Mouse (Mus musculus) MEL (cell line): ENCODE results near the gene Trpm3.

Source experiments
- CHD2 ChIP-seq: IDR thresholded peaks from 2 replicates; pipeline ENCODE4 v1.6.1; 2011; ENCODE audit warnings: low read length, improper control_type of control experiment
- E2F4 ChIP-seq: IDR thresholded peaks from 2 replicates; pipeline ENCODE4 v1.6.1; 2011; ENCODE audit warnings: low read depth, low read length, improper control_type of control experiment, borderline replicate concordance
- EP300 ChIP-seq, 2 experiments: IDR thresholded peaks; 2 replicates each; pipeline ENCODE4 v1.6.1; 2011; ENCODE audit warnings: improper control_type of control experiment in 2 of 2, low read length in 2 of 2, low read depth in 1 of 2, mild to moderate bottlenecking in 1 of 2
- ETS1 ChIP-seq: IDR thresholded peaks from 2 replicates; pipeline ENCODE4 v1.6.1; 2012; ENCODE audit warnings: low read depth, mild to moderate bottlenecking, inconsistent platforms, low read length, improper control_type of control experiment, moderate library complexity
- MAFK ChIP-seq: IDR thresholded peaks from 2 replicates; pipeline ENCODE4 v1.6.1; 2011; ENCODE audit warnings: low read depth, mild to moderate bottlenecking, low read length, improper control_type of control experiment, borderline replicate concordance
- NELFE ChIP-seq: IDR thresholded peaks from 2 replicates; pipeline ENCODE4 v1.6.1; 2011; ENCODE audit warnings: low read depth, low read length, improper control_type of control experiment
- TAL1 ChIP-seq: IDR thresholded peaks from 2 replicates; pipeline ENCODE4 v1.6.1; 2012; ENCODE audit warnings: mild to moderate bottlenecking, inconsistent platforms, low read length, moderate library complexity, mixed read lengths
- ZNF384 ChIP-seq: IDR thresholded peaks from 2 replicates; pipeline ENCODE4 v1.6.1; 2012; ENCODE audit warnings: low read depth, mild to moderate bottlenecking, inconsistent platforms, low read length, improper control_type of control experiment

DNA sequence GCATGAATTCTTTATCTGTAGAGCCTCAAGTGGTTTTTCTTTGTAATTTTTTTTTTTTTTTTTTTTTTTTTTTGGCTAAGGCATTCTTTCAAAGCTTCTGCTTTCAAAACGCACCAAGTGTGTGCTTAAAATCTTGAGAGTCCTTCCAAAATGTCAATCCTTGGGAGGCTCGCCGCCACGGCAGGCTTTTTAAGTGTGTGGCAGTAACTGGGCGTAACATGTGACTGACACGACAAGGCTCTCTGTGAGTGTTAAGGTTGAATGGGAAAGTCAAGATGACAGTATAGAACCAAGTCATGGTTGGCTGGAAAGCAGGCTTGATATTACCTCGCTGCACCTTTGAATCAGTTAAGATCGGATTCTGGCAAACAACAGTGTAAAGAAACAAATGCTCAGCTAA lies 200.1 kb downstream of the Trpm3 start:
- TF ChIP-seq CHD2 (no peak), E2F4 (no peak), TAL1 (no peak), EP300 (IDR thresholded peaks at IDR 0.05; ENCODE audit: low read depth in 1 of 2, low read length in 2 of 2) (no peak), NELFE (no peak), MAFK (no peak), ZNF384 (no peak), ETS1 (no peak)
